Mouse (Mus musculus): Measurements from ENCODE around the gene Rnf167. TPM values are rescaled to one million over a fixed set of nuclear protein-coding genes. Genes with fewer than 3 reads are reported as not detected.

Rnf167 gene
- polyA plus RNA-seq, 1 experiment: 265 TPM

- H3K4me1 ChIP-seq (ENCODE audit: control insufficient read depth, insufficient read depth, low read length): no peaks in the 10 kb centered on the region
- peak within 1 kb of the TSS; percentile 92 for H3K27ac ChIP-seq (ENCODE audit: control insufficient read depth, insufficient read depth, low read depth, low read length, poor library complexity)
- WGBS: under 1% methylated on average over 55 of the region's 55 CpGs
- TF ChIP-seq POLR2A (IDR thresholded peaks at IDR 0.05; ENCODE audit: borderline replicate concordance, control insufficient read depth, low read depth, low read length) (peak; percentile 59; the same call in 1 of the 2 replicates), CTCF (IDR thresholded peaks at IDR 0.05; ENCODE audit: control insufficient read depth, insufficient read depth, low read length) (peak; percentile 24)
- peak within 1 kb of the TSS; percentile 73 for H3K4me3 ChIP-seq (replicated peaks; ENCODE audit: control insufficient read depth, low read depth, low read length)
These were observed 40.7 kb downstream of the Rnf167 start, which contains the start of gene Camta2 for GRCm38 (mm10) chr11:70687601-70688199. Gene Camta2, minus strand, starts transcription at chr11:70688105.

- Histone ChIP-seq H3K4me1 (ENCODE audit: control insufficient read depth, insufficient read depth, low read length) (no peaks in the 10 kb centered on the region), H3K4me3 (replicated peaks; ENCODE audit: control insufficient read depth, low read depth, low read length) (no peak overlapping the region), H3K27ac (ENCODE audit: control insufficient read depth, insufficient read depth, low read depth, low read length, poor library complexity) (no peak overlapping the region)
- TF ChIP-seq CTCF (IDR thresholded peaks at IDR 0.05; ENCODE audit: control insufficient read depth, insufficient read depth, low read length) (no peak), POLR2A (IDR thresholded peaks at IDR 0.05; ENCODE audit: borderline replicate concordance, control insufficient read depth, low read depth, low read length) (no peak)
- WGBS: 42% methylated on average over 8 of the region's 8 CpGs
These were observed 41.3 kb downstream of the Rnf167 start for GRCm38 (mm10) chr11:70688372-70688771.

GRCm38 (mm10) chr11:70689578-70689977, 42.5 kb downstream of the Rnf167 start:
- 66% methylated on average over 4 of the region's 4 CpGs for WGBS
- no peaks in the 10 kb centered on the region for H3K4me1 ChIP-seq (ENCODE audit: control insufficient read depth, insufficient read depth, low read length)
- no peak for TF ChIP-seq CTCF (IDR thresholded peaks at IDR 0.05; ENCODE audit: control insufficient read depth, insufficient read depth, low read length)
- TF ChIP-seq POLR2A (IDR thresholded peaks at IDR 0.05; ENCODE audit: borderline replicate concordance, control insufficient read depth, low read depth, low read length): no peak
- no peak overlapping the region for H3K4me3 ChIP-seq (replicated peaks; ENCODE audit: control insufficient read depth, low read depth, low read length)
- H3K27ac ChIP-seq (ENCODE audit: control insufficient read depth, insufficient read depth, low read depth, low read length, poor library complexity): no peak overlapping the region

- Histone ChIP-seq H3K27ac (ENCODE audit: control insufficient read depth, insufficient read depth, low read depth, low read length, poor library complexity) (no peak overlapping the region), H3K4me1 (ENCODE audit: control insufficient read depth, insufficient read depth, low read length) (no peaks in the 10 kb centered on the region), H3K4me3 (replicated peaks; ENCODE audit: control insufficient read depth, low read depth, low read length) (no peak overlapping the region)
- no peak for TF ChIP-seq CTCF (IDR thresholded peaks at IDR 0.05; ENCODE audit: control insufficient read depth, insufficient read depth, low read length)
- no peak for TF ChIP-seq POLR2A (IDR thresholded peaks at IDR 0.05; ENCODE audit: borderline replicate concordance, control insufficient read depth, low read depth, low read length)
- WGBS: 69% methylated on average over 3 of the region's 3 CpGs
These were observed 46.5 kb downstream of the Rnf167 start for GRCm38 (mm10) chr11:70693504-70693903.

GRCm38 (mm10) chr11:70697376-70697775, 50.3 kb downstream of the Rnf167 start:
- Histone ChIP-seq H3K27ac (ENCODE audit: control insufficient read depth, insufficient read depth, low read depth, low read length, poor library complexity) (no peak overlapping the region), H3K4me1 (ENCODE audit: control insufficient read depth, insufficient read depth, low read length) (no peaks in the 10 kb centered on the region; the same call in 1 of the 2 replicates), H3K4me3 (replicated peaks; ENCODE audit: control insufficient read depth, low read depth, low read length) (no peak overlapping the region)
- WGBS: 64% methylated on average over 3 of the region's 3 CpGs
- TF ChIP-seq POLR2A (IDR thresholded peaks at IDR 0.05; ENCODE audit: borderline replicate concordance, control insufficient read depth, low read depth, low read length): no peak
- TF ChIP-seq CTCF (IDR thresholded peaks at IDR 0.05; ENCODE audit: control insufficient read depth, insufficient read depth, low read length): no peak

- no peak overlapping the region for H3K27ac ChIP-seq (ENCODE audit: control insufficient read depth, insufficient read depth, low read depth, low read length, poor library complexity)
- no peak overlapping the region for H3K4me3 ChIP-seq (replicated peaks; ENCODE audit: control insufficient read depth, low read depth, low read length)
- no peak for TF ChIP-seq CTCF (IDR thresholded peaks at IDR 0.05; ENCODE audit: control insufficient read depth, insufficient read depth, low read length)
- TF ChIP-seq POLR2A (IDR thresholded peaks at IDR 0.05; ENCODE audit: borderline replicate concordance, control insufficient read depth, low read depth, low read length): no peak
- WGBS: 76% methylated on average over 2 of the region's 2 CpGs
- H3K4me1 ChIP-seq (ENCODE audit: control insufficient read depth, insufficient read depth, low read length): no peaks in the 10 kb centered on the region; the same call in 1 of the 2 replicates
These were observed 52.0 kb downstream of the Rnf167 start for GRCm38 (mm10) chr11:70699051-70699450.

GRCm38 (mm10) chr11:70699722-70700556, 52.9 kb downstream of the Rnf167 start, which contains the start of the genes Inca1 and Kif1c:
Gene Inca1, minus strand, starts transcription at chr11:70700155.
Gene Kif1c, plus strand, starts transcription at chr11:70700548.
- H3K4me3 ChIP-seq (replicated peaks; ENCODE audit: control insufficient read depth, low read depth, low read length): peak within 1 kb of the TSS; percentile 89
- WGBS: 2% methylated on average over 69 of the region's 69 CpGs
- H3K4me1 ChIP-seq (ENCODE audit: control insufficient read depth, insufficient read depth, low read length): no peaks in the 10 kb centered on the region; the same call in 1 of the 2 replicates
- H3K27ac ChIP-seq (ENCODE audit: control insufficient read depth, insufficient read depth, low read depth, low read length, poor library complexity): peak within 1 kb of the TSS; percentile 83
- TF ChIP-seq POLR2A (IDR thresholded peaks at IDR 0.05; ENCODE audit: borderline replicate concordance, control insufficient read depth, low read depth, low read length) (peak; percentile 81; the same call in 1 of the 2 replicates), CTCF (IDR thresholded peaks at IDR 0.05; ENCODE audit: control insufficient read depth, insufficient read depth, low read length) (no peak; the same call in 1 of the 2 replicates)

GRCm38 (mm10) chr11:70700613-70701012, 53.6 kb downstream of the Rnf167 start:
- Histone ChIP-seq H3K4me1 (ENCODE audit: control insufficient read depth, insufficient read depth, low read length) (no peaks in the 10 kb centered on the region; the same call in 1 of the 2 replicates), H3K27ac (ENCODE audit: control insufficient read depth, insufficient read depth, low read depth, low read length, poor library complexity) (peak overlapping the region; percentile 43; the same call in 1 of the 2 replicates), H3K4me3 (replicated peaks; ENCODE audit: control insufficient read depth, low read depth, low read length) (peak overlapping the region; percentile 75)
- under 1% methylated on average over 34 of the region's 34 CpGs for WGBS
- TF ChIP-seq POLR2A (IDR thresholded peaks at IDR 0.05; ENCODE audit: borderline replicate concordance, control insufficient read depth, low read depth, low read length) (no peak), CTCF (IDR thresholded peaks at IDR 0.05; ENCODE audit: control insufficient read depth, insufficient read depth, low read length) (no peak)

Other genes with a start within 250 kb of the Rnf167 start
- gene Pelp1, start 237.2 kb upstream of the Rnf167 start, polyA plus RNA-seq (2011; ENCODE audit: insufficient read depth, insufficient read length, low replicate concordance, missing spikeins): 13.9 and 22.7 TPM in 2 replicates
- 201 and 438 TPM in 2 replicates for gene Arrb2, start 214.6 kb upstream of the Rnf167 start, polyA plus RNA-seq (2011; ENCODE audit: insufficient read depth, insufficient read length, low replicate concordance, missing spikeins)
- gene Med11, start 195.3 kb upstream of the Rnf167 start, polyA plus RNA-seq (2011; ENCODE audit: insufficient read depth, insufficient read length, low replicate concordance, missing spikeins): 8.3 and 16.1 TPM in 2 replicates
- gene Zmynd15, start 187.8 kb upstream of the Rnf167 start, polyA plus RNA-seq (2011; ENCODE audit: insufficient read depth, insufficient read length, low replicate concordance, missing spikeins): 0.66 and 1.5 TPM in 2 replicates
- gene Cxcl16, start 187.3 kb upstream of the Rnf167 start, polyA plus RNA-seq (2011; ENCODE audit: insufficient read depth, insufficient read length, low replicate concordance, missing spikeins): 0.59 and 3.2 TPM in 2 replicates
- gene Tm4sf5, start 142.0 kb upstream of the Rnf167 start, polyA plus RNA-seq (2011; ENCODE audit: insufficient read depth, insufficient read length, low replicate concordance, missing spikeins): not detected in 2 replicates
- gene Vmo1, start 132.6 kb upstream of the Rnf167 start, polyA plus RNA-seq (2011; ENCODE audit: insufficient read depth, insufficient read length, low replicate concordance, missing spikeins): not detected in 2 replicates
- not detected in 2 replicates for gene Gltpd2, start 128.0 kb upstream of the Rnf167 start, polyA plus RNA-seq (2011; ENCODE audit: insufficient read depth, insufficient read length, low replicate concordance, missing spikeins)
- 90.4 and 129 TPM in 2 replicates for gene Psmb6, start 121.9 kb upstream of the Rnf167 start, polyA plus RNA-seq (2011; ENCODE audit: insufficient read depth, insufficient read length, low replicate concordance, missing spikeins)
- not detected in 2 replicates for gene Gm40193, start 114.3 kb upstream of the Rnf167 start, polyA plus RNA-seq (2011; ENCODE audit: insufficient read depth, insufficient read length, low replicate concordance, missing spikeins)
- 1.5 and 4.0 TPM in 2 replicates for gene Pld2, start 107.2 kb upstream of the Rnf167 start, polyA plus RNA-seq (2011; ENCODE audit: insufficient read depth, insufficient read length, low replicate concordance, missing spikeins)
- gene Mink1, start 84.4 kb upstream of the Rnf167 start, polyA plus RNA-seq (2011; ENCODE audit: insufficient read depth, insufficient read length, low replicate concordance, missing spikeins): 50.8 and 79.5 TPM in 2 replicates
- not detected in 2 replicates for gene 4930544D05Rik, start 31.4 kb upstream of the Rnf167 start, polyA plus RNA-seq (2011; ENCODE audit: insufficient read depth, insufficient read length, low replicate concordance, missing spikeins)
- gene Chrne, start 28.0 kb upstream of the Rnf167 start, polyA plus RNA-seq (2011; ENCODE audit: insufficient read depth, insufficient read length, low replicate concordance, missing spikeins): 2.0 TPM in 1 of 2 replicates, not detected in the other
- 8.6 and 28.3 TPM in 2 replicates for gene Gp1ba, start 8.1 kb upstream of the Rnf167 start, polyA plus RNA-seq (2011; ENCODE audit: insufficient read depth, insufficient read length, low replicate concordance, missing spikeins)
- gene Slc25a11, start 244 bp downstream of the Rnf167 start, polyA plus RNA-seq (2011; ENCODE audit: insufficient read depth, insufficient read length, low replicate concordance, missing spikeins): 28.7 and 49.2 TPM in 2 replicates
- 840 and 1,173 TPM in 2 replicates for gene Pfn1, start 7.4 kb downstream of the Rnf167 start, polyA plus RNA-seq (2011; ENCODE audit: insufficient read depth, insufficient read length, low replicate concordance, missing spikeins)
- 14.7 and 29.8 TPM in 2 replicates for gene Eno3, start 10.0 kb downstream of the Rnf167 start, polyA plus RNA-seq (2011; ENCODE audit: insufficient read depth, insufficient read length, low replicate concordance, missing spikeins)
- gene Spag7, start 22.2 kb downstream of the Rnf167 start, polyA plus RNA-seq (2011; ENCODE audit: insufficient read depth, insufficient read length, low replicate concordance, missing spikeins): 37.1 and 70.9 TPM in 2 replicates
- gene Camta2, start 40.9 kb downstream of the Rnf167 start, polyA plus RNA-seq (2011; ENCODE audit: insufficient read depth, insufficient read length, low replicate concordance, missing spikeins): 11.2 and 24.0 TPM in 2 replicates
- gene Inca1, start 52.9 kb downstream of the Rnf167 start, polyA plus RNA-seq (2011; ENCODE audit: insufficient read depth, insufficient read length, low replicate concordance, missing spikeins): not detected in 2 replicates
- gene Kif1c, start 53.3 kb downstream of the Rnf167 start, polyA plus RNA-seq (2011; ENCODE audit: insufficient read depth, insufficient read length, low replicate concordance, missing spikeins): 10.0 and 13.7 TPM in 2 replicates
- gene Zfp3, start 117.0 kb downstream of the Rnf167 start, polyA plus RNA-seq (2011; ENCODE audit: insufficient read depth, insufficient read length, low replicate concordance, missing spikeins): 1.1 and 1.7 TPM in 2 replicates
- 1.9 TPM in 1 of 2 replicates, not detected in the other for gene Scimp, start 165.4 kb downstream of the Rnf167 start, polyA plus RNA-seq (2011; ENCODE audit: insufficient read depth, insufficient read length, low replicate concordance, missing spikeins)
- gene Rabep1, start 197.5 kb downstream of the Rnf167 start, polyA plus RNA-seq (2011; ENCODE audit: insufficient read depth, insufficient read length, low replicate concordance, missing spikeins): 12.6 and 28.8 TPM in 2 replicates

Data from bone marrow, adult 2 months (tissue).